Comparison of ENCODE assay signal across 11 mouse cellular contexts in genomic region chr7:132169419-132170169, GRCm38 (mm10). TPM values are rescaled to one million over a fixed set of nuclear protein-coding genes. Genes with fewer than 3 reads are reported as not detected.
DNase-seq lines count a peak whose midpoint lies in the region; ATAC-seq lines count a peak whose summit lies in the region.
"Had no signal": no experiment of that assay in that cellular context is flagged by ENCODE, and none has a peak within 500 bp of the region (broad histone marks: within the 10 kb centered on the region; RNA-seq: fewer than 3 reads in every experiment).

No protein-coding gene starts in this region.

- H3K9me3 ChIP-seq in kidney, embryonic 16.5 days (ENCODE audit: low read length) = no peaks in the 10 kb centered on the region
- no peaks in the 10 kb centered on the region for H3K9me3 ChIP-seq in hindbrain, embryonic 14.5 days (ENCODE audit: control insufficient read depth, low read length)
- H3K9me3 ChIP-seq in neural tube, embryonic 15.5 days (replicated peaks) = no peaks in the 10 kb centered on the region

- 55% methylated on average over 7 of the region's 7 CpGs for WGBS in kidney, embryonic 16.5 days
- WGBS in hindbrain, embryonic 14.5 days = 57% methylated on average over 7 of the region's 7 CpGs
- WGBS in neural tube, embryonic 15.5 days = 53% methylated on average over 7 of the region's 7 CpGs

- no peak overlapping the region for H3K9ac ChIP-seq in kidney, embryonic 16.5 days (replicated peaks; ENCODE audit: low read length)
- no peak overlapping the region for H3K9ac ChIP-seq in hindbrain, embryonic 14.5 days
- H3K9ac ChIP-seq in neural tube, embryonic 15.5 days (replicated peaks) = no peak overlapping the region

- no peaks in the 10 kb centered on the region for H3K4me1 ChIP-seq in kidney, embryonic 16.5 days (ENCODE audit: insufficient read depth, low read length)
- 0 out of 2 replicates have a peak, but pooled peaks cover 7% of the 10 kb centered on the region for H3K4me1 ChIP-seq in hindbrain, embryonic 14.5 days (replicated peaks; ENCODE audit: control insufficient read depth, insufficient read depth, low read length)
- peaks cover 13% of the 10 kb centered on the region for H3K4me1 ChIP-seq in neural tube, embryonic 15.5 days

- no peak for DNase-seq in kidney, postnatal 36 days
- DNase-seq in urinary bladder, adult 18-20 months (ENCODE audit: low spot score in 2 of 2) = peak; percentile 25 to 49
- DNase-seq in urinary bladder, postnatal 10 days (ENCODE audit: low spot score) = no peak
- DNase-seq in hindbrain, embryonic 14.5 days (ENCODE audit: low spot score) = no peak
- DNase-seq in right cerebral cortex, postnatal 4 days = no peak
- DNase-seq in cerebellum, postnatal 14 days = no peak
- DNase-seq: adrenal gland, postnatal 36 days; cerebellum, adult 2 months; kidney, adult 8-10 months had no signal

- no peaks in the 10 kb centered on the region for H3K27me3 ChIP-seq in kidney, embryonic 16.5 days (ENCODE audit: insufficient read depth, low read length)
- H3K27me3 ChIP-seq in hindbrain, embryonic 14.5 days (ENCODE audit: control insufficient read depth, insufficient read depth, low read length) = no peaks in the 10 kb centered on the region
- no peaks in the 10 kb centered on the region for H3K27me3 ChIP-seq in neural tube, embryonic 15.5 days (replicated peaks)

- H3K4me2 ChIP-seq in kidney, embryonic 16.5 days (replicated peaks; ENCODE audit: low read depth, low read length) = no peak overlapping the region
- H3K4me2 ChIP-seq in hindbrain, embryonic 14.5 days (replicated peaks) = no peak overlapping the region
- H3K4me2 ChIP-seq in neural tube, embryonic 15.5 days = no peak overlapping the region

- H3K36me3 ChIP-seq in kidney, embryonic 16.5 days (ENCODE audit: insufficient read depth, low read length) = no peaks in the 10 kb centered on the region
- no peaks in the 10 kb centered on the region for H3K36me3 ChIP-seq in hindbrain, embryonic 14.5 days (replicated peaks; ENCODE audit: control insufficient read depth, insufficient read depth)
- H3K36me3 ChIP-seq in neural tube, embryonic 15.5 days = no peaks in the 10 kb centered on the region

- H3K27ac ChIP-seq in kidney, embryonic 16.5 days (ENCODE audit: low read length) = no peak overlapping the region
- H3K27ac ChIP-seq in hindbrain, embryonic 14.5 days = 0 out of 2 replicates have a peak overlapping the region, but pooled peaks have one; percentile 36
- no peak overlapping the region for H3K27ac ChIP-seq in neural tube, embryonic 15.5 days (replicated peaks)

- ATAC-seq in kidney, embryonic 16.5 days (ENCODE audit: low FRiP score, low TSS enrichment) = peak; percentile 27; the same call in 1 of the 2 replicates
- no peak for ATAC-seq in hindbrain, embryonic 14.5 days (ENCODE audit: low FRiP score)
- peak; percentile 28; the same call in 1 of the 2 replicates for ATAC-seq in neural tube, embryonic 15.5 days (ENCODE audit: low FRiP score)

- H3K4me3 ChIP-seq in kidney, embryonic 16.5 days (ENCODE audit: low read length) = no peak overlapping the region
- H3K4me3 ChIP-seq in hindbrain, embryonic 14.5 days (replicated peaks; ENCODE audit: low read length) = no peak overlapping the region
- no peak overlapping the region for H3K4me3 ChIP-seq in neural tube, embryonic 15.5 days (replicated peaks)

RNA-seq across cellular contexts. Expression of gene Cpxm2, which starts 15.1 kb away (rescaled TPM):
- 2.9 and 3.9 TPM in 2 replicates for polyA plus RNA-seq in kidney, embryonic 16.5 days (2015; fragmentation: Nextera tagmentation; extraction: Ambion mirVana)
- 1.6 and 2.1 TPM in 2 replicates for polyA plus RNA-seq in hindbrain, embryonic 14.5 days (2014; fragmentation: Nextera tagmentation; extraction: Ambion mirVana)
- 1.3 and 1.4 TPM in 2 replicates for polyA plus RNA-seq in neural tube, embryonic 15.5 days (2015; fragmentation: Nextera tagmentation; extraction: Ambion mirVana)

Comparison
In these comparisons a context has a peak if more than half of its experiments do, and no peak if none do; other contexts are left out.
1. DNase-seq: peak in urinary bladder, adult 18-20 months (2 of 2); none in kidney, postnatal 36 days (0 of 2), urinary bladder, postnatal 10 days (single experiment), hindbrain, embryonic 14.5 days (single experiment), right cerebral cortex, postnatal 4 days (single experiment) and cerebellum, postnatal 14 days (0 of 2).